Mouse (Mus musculus) megakaryocyte, adult 5-6 weeks (primary cell): ENCODE results near the gene Rmi1. TPM values are rescaled to one million over a fixed set of nuclear protein-coding genes. Genes with fewer than 3 reads are reported as not detected.
"Not testable (repeated sequence)": the region's sequence is repeated elsewhere in the genome, so short reads cannot be mapped to it uniquely, and the experiment has no call there.

ENCODE experiments used
- ATAC-seq: 2 replicates; pipeline ENCODE4 v1.8.0; 2016; ENCODE audit warnings: mild to moderate bottlenecking, inconsistent platforms; ENCODE audit not compliant: poor library complexity, severe bottlenecking
- total RNA-seq, 2 experiments: library from RNA; stranded (forward) in 1 of 2; stranded (reverse) in 1 of 2; fragments of 153-499, 151-499 nt in 1 of 2; fragments of 221-1000, 200-1000 nt in 1 of 2; gene quantifications; 2 replicates each; pipeline versions ENCODE4 v1.2.3 to v1.2.4; 2015 to 2017

Rmi1 gene
- total RNA-seq (2015), result 40.6 and 46.0 TPM in 2 replicates
- 23.6 and 25.5 TPM in 2 replicates for total RNA-seq (2017)

DNA sequence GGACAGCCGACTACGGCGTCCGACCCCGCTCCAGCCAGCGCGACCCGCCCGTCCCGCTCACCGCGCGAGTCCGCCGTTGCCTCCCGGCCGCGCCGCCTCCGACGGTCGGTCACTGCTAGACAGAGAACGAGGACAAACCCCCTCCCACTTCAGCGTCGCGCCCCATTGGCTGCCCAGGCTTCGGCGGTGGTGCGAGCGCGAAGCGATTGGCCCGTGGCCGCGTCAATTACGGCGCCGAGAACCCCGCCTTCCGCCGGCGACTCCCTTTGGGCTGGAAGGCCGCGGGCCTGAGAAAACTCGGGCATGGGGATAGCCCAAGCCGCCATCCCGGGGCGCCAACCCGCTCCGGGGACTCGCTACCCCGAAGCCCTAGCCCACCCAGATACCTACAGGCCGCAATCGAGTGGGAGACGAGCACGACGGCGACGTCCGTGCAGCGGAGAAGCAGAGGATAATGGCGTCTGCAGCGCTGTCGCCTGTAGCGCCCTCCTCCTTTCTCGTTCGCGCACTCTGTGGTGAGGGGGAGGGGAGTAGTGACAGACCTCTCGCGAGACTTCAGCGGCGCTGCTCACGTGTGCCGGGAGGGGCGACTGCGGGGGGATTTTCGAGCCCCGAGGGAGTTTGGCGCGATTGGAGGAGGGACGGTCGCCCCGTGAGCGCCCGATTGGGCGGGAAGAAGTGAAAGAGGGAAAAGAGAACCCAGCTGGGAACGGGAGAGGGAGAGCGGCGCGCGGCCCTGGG, at the start of gene Rmi1:
TSS of gene Rmi1 (plus strand) at position 246 of the 741 bp plus-strand sequence.
- peak; percentile 84 for ATAC-seq

- ATAC-seq, result 0 out of 2 replicates have a peak, but pooled peaks have one; percentile 51
These were observed 49.1 kb upstream of the Rmi1 start for GRCm38 (mm10) chr13:58352996-58353395.

DNA sequence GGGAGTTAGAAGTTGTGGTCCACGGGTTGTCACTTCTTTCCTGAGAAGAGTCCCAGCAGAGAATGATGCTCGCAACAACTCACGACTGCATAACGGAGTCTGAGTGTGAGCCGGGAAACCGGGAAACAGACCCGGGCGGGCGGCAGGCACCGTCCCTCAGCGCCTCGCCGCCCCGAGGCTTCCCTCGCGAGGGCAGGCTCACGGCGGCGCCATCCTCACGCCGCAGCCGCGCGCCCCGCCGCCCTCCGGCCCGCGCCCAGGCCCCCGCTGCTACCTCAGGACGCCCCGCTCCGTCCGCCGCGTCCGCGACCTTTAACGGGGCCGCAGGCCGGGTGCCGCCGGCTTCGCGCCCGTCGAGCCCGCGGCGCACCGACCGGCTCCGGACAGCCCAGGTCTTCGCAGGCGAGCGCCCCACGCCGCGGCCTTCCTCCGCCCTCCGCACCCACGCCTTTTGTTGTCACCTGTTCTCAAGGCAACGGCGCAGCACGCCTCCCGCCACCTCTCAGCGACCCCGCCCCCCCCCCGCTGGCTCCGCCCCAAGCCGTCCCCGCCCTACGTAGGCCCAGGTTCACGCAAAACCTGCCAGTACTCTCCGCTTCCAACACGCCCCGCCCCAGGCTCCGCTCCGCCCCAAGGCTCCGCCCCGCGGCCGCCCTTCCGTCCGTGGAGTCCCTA, 43.3 kb upstream of the Rmi1 start, which contains the start of gene Kif27:
TSS of gene Kif27 (minus strand) at position 494 of the 675 bp plus-strand sequence.
- ATAC-seq, result peak; percentile 100

DNA sequence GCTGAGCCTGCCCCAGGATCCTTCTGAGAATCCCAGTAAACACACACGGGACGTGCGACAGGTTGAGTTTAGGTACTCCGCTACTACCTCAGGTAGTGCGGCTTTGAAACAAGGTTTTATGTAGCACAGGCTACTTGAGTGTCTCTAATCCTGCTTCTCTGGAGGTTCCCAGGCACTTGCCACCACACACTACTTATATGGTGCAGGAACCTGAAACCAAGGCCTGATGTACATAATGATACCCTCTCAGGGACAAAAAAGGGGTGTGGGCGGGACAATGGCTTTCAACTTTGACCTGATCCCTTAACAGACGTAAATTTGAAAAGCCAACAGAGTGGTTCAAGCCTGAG, 42.8 kb upstream of the Rmi1 start:
- peak; percentile 56 for ATAC-seq

DNA sequence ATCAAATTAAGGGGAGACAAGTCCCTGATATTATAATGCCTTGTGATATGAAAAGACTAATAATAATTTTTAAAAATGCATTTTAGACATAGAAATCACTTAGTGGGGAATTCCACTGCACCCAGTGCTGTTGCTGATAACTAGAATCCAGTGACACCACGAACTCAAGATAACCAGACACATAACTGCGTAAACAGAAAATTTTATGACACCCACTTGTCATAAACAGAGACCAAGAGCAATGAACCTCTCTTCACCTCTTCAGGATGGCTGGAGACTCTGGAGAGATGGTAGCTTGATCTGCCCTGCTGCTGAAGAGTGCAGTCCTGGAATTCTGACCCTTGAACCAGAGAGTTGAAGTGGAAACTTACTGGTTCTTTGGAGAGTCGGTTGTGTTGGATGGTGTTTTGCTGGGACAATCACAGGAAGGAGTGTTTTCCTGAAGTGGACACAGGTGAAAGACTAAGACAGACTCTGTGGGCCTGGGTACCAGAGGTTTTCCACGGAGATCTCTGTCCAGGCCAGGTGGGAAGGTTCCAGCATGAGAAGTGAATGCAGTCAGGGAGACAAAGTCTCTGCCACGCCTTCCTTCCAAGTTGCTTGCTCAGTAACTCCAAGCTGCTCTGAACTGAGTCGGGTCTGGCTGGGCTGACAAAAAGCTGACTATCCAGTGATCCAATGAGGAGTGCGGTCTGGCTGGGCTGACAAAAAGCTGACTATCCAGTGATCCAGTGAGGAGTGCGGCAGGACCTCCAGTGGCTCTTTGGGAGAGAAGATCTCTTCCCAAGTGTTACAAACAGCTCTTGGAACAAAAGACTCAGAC, 37.5 kb upstream of the Rmi1 start:
- ATAC-seq, result no peak

DNA sequence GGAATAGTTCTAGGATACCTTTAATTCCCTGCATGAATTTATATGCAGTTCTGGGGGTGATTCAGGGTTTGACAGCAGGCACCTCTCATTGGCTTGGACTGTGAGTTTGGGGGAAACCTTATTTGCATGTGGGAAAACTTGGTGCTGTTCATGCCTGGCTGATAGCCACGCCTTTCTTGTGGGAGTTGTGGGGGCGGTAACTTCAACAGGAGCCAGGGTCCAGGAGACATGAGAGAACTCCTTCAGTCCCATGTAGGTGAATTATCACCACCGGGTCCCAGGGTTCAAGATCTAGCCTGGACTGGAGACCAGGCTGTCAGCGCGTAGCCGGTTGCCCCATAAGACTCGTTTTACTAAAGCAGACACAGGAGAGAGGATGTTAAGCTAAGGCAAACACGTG, 36.9 kb upstream of the Rmi1 start:
- not testable (repeated sequence) for ATAC-seq

DNA sequence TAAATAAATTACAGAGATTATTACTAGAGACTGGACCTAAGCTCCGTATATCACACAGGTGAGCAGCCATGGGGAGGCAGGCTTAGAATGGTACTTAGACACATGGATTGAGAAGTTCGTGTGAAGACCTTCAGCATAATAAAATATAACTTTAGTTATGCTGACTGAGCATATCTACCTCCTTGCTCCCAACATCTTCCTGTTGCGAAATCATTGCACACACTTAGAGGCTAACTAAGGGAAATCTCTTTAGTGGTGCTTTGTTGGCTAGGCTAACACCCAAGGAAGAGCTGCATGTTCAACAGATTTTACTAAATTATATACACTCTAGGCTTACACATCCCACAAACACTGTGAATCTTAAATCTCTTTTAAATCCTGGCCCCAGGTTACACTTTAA, 35.7 kb upstream of the Rmi1 start:
- no peak for ATAC-seq

- no peak for ATAC-seq
These were observed 34.4 kb upstream of the Rmi1 start for GRCm38 (mm10) chr13:58367641-58368040.

GRCm38 (mm10) chr13:58368835-58369234, 33.2 kb upstream of the Rmi1 start:
- ATAC-seq, result no peak

DNA sequence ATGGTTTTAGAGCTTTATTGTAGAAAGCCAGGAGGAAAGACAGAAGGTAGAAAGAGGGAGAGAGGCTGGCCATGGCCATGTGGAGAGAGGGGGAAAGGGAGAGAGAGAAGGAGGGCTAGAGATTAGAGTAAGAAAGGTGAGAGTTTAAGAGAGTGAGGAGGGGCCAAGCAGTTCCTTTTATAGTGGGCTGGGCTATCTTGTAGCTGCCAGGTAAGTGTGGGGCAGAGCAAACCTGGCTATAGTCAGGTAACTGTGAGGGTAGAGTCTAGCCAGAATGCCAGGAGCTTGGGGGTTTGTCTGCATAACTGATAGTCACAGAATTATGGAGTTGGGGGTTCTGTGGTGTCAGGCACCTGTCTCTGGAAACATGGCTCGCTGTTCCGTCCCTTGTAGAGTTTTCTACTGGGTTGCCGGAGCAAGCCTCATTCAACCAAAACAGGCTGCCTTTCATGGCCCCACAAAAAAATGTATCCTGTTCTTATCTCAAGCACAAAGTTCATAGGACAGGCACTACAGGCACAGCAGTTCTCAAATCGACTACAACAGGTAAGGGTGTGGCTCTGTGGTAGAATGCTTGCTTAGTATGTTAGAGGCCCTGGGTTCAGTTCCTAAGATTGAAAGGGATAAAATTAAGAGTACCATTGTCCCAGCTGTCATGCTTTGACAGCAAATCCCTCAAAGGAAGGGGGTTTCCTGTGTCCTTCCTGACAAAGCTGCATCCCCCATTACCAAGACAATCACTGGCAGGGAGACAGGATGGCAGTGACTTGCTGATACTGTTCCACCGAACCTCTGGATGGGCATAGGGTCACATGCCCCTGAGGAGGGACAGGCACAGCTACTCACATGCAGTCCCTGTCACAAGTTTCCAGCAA, 29.5 kb upstream of the Rmi1 start:
- no peak for ATAC-seq

DNA sequence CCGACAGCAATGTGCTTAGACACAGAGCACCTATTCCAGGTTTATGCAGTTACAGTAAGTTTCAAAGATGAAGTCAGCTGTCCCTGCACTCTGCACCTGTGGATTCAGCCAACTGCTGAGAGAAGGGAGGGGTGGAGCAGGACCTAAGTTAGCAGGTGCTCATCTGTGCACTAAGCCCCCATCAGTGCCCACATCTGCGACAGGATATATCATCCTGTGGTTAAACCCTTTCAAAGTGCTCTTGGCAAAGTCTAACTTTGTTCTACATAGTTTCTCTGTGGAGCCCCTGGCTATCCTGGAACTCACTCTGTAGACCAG, 28.9 kb upstream of the Rmi1 start:
- ATAC-seq, result no peak

GRCm38 (mm10) chr13:58384371-58384770, 17.7 kb upstream of the Rmi1 start:
- ATAC-seq, result no peak

GRCm38 (mm10) chr13:58384779-58385546, 17.1 kb upstream of the Rmi1 start, which contains the start of gene 2210016F16Rik:
Gene 2210016F16Rik (minus strand): TSS chr13:58385225.
- ATAC-seq, result peak; percentile 70

DNA sequence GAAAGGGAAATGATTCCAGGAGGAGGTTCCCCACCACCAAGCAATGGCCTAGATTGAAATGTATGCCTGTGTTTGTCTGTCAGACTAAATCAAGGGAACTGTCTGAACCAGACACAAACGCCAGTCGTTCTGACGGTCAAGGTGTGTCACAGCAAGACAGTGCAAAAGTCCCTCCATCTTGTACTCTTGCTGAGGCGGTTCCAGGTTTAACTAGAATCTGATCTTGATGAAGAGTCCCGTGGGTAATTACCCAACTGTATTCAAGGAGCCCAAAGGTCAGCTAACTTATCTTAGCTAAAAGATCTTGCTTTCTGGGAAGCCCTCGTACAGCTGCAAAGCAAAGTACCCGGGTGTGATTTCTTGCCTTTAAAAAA, 16.5 kb upstream of the Rmi1 start:
- ATAC-seq, result peak; percentile 2; the same call in 1 of the 2 replicates

- ATAC-seq, result peak; percentile 71
These were observed 14.1 kb upstream of the Rmi1 start for GRCm38 (mm10) chr13:58387948-58388347.

GRCm38 (mm10) chr13:58388379-58388778, 13.7 kb upstream of the Rmi1 start:
- ATAC-seq, result no peak

DNA sequence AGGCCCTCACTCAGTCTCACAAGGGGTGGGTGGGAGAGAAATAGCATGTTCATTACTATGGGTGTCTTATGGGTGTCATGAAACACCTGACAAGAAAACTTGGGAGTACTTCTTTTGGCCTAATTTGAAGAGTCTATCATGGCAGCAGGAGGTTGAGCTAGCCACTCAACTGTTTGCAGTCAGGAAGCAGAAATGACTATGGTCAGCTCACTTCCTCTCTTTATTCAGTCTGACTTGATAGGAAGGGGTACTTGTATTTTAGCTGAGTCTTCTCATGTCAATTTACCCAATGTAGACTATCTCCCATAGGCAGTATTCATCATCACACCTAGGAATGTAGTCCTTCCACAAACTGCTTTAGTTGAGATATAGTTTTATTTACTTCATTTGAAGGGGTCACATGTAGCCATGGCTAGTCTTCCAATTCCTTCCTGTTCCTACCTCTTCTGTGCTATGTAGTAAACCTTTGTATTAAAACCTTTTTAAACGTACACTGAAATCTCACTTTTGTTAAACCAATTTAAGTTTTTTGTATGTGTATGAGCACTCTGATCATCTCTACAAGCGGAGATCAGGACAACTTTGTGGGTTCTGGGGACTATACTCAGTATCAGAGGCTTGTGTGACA, 12.6 kb upstream of the Rmi1 start:
- ATAC-seq, result no peak

DNA sequence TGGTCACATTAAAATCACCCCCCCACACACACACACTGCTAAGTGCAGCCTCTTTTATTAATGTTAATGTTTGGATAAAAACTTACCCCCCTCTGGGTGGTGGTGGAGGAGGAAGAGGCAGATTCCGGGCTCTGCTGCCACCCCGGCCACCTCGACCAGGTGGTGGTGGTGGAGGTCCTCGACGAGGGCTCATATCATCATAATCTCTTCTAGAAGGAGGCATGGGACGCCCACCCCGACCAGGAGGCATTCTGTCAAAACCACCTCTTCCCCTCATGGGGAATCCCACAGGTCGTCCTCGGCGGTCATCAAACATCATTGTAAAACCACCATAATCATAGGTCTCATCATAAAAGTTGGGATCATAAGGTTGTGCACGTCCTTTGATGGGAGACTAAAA, 7.7 kb upstream of the Rmi1 start:
- ATAC-seq, result not testable (repeated sequence)

DNA sequence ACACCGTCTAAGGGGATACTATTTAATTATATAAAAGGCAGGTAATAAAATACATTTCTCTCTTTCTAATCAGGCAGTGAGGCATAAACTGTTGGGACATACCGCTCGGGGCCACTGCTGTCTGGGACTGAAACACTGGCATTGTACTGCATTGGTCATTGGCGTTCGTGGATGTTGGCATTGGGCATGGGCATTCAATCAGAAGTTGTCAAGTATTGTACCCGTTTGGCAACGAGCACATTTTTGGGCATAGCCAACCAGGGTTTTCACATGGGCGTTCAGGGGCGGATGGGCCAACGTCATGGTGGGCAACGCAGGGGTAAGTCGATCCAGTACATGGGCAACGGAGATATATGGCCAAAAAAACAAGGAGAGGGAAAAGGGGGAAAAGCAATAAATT, 4.4 kb upstream of the Rmi1 start:
- no peak for ATAC-seq
